Mouse (Mus musculus) kidney, adult 8-10 months (tissue): ENCODE data around the gene Dcx.

Source experiments
- DNase-seq, 2 experiments: peaks; one replicate each; pipeline ENCODE4 v3.0.0; 2022

Gene Dcx

GRCm38 (mm10) chrX:143932958-143933357, at the start of gene Dcx:
TSS of gene Dcx (minus strand) at chrX:143933311.
- DNase-seq: no peak

DNA sequence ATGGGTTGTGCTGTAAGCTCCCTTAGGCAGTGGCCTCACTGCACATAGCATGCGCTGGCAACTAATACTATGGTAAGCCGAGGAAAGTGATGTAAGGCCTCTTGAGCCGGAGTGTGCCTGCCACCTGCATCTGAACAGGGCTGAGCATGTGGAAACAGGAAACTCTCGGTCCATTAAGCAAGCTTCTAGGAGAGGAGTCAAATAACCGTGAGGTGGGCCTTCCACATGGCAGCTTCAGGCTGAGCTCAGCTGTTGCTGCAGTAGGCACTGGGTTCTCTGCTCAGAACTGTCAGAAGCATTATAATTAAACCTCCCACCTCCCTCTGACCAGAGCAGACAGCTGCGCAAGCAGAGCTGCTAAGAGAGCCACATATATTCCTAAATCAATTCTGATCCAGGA, 33.1 kb upstream of the Dcx start:
- no peak for DNase-seq

DNA sequence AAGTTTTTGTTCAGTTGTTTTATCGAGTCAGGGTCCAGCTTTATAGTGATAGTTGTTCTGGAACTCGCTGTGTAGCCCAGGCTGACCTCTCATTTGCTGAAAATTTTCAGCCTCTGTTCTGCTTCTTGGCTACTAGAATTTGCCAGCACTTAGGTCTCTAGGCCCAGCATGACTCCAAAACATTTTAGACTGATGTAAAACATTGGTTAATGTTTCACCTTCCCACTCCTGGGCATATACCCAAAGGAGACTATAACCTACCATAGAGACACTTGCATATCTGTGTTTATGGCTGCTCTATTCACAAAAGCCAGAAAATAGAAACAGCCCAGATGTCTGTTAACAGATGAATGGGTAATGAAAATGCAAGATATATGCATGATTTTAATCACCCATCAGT, 560 bp upstream of the Dcx start:
- DNase-seq: peak; percentile 1 to 10

GRCm38 (mm10) chrX:143932530-143932929, 581 bp downstream of the Dcx start:
- no peak for DNase-seq

- no peak for DNase-seq
These were observed 1.5 kb downstream of the Dcx start for GRCm38 (mm10) chrX:143931400-143932185.

DNA sequence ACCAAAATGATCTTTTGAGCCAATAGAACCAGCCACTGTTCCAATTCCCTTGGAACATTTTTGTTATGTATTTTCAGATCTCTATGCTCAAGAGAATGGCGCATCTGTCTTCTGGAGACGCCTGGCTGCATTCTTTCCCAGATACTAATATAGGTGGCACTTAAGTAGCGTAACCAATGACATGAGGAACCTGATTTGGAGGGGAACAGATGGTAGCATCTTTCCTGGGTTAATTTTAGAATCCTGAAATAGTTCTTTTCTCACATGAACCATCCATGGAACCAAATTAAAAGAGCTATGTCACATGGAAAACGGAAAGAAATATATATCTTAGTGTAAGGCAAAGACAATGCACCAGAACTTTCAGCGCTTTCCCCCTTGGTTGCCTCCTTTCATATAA, 11.0 kb downstream of the Dcx start:
- DNase-seq: no peak

DNA sequence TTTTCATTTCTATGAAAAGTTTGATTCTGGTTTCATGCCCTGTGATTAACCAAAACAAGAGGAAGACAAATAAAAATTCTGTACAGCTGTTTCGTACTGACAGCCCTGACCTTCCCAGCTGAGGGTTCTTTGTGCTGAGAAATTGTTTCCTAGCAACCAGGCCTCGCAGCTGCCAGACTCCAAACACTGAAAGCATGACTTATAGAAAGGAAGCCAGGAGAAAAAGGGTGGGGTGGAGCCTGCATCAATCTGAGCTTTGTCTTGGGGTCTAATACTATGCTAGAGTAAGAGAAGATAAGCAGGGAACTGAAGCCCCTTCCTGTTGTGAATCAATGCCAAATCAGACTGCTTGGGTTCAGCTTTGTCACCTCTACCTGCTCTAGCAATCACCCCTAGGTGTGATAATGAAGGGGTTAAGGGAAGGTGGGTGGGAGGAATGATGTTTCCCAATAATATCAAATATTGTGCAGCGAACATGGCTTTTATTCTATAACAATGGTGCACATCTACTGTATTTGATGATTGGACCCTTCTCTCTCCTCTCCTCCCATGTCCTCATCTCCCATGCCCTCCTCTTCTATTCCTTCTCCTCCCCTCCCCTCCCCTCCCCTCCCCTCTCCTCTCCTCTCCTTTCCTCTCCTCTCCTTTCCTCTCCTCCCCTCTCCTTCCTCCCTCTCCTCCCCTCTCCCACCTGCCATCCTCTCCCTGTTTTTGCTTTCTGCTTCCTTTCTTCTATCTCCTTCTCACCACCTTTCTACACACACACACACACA, 26.2 kb downstream of the Dcx start:
- no peak for DNase-seq

DNA sequence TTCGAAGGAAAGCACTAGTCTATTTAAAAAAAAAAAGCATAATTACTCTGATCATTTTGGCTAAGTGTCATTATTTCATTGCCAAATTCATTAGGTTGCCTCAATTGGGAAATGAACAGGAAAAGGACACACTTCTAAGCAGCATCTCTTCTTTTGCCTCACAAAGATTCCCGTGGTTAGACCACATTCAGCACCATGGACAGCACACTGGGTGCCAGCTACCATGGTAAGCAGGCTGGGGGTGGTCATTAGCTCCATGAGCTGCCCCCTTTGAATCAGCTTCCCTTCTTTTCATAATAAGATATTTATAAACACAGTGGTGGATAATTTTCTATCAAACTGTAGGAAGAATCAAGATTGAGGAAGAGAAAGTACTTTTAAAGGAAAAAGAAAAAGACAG, 28.4 kb downstream of the Dcx start:
- DNase-seq: peak in 1 of 2 experiments; percentile 4

- DNase-seq: no peak
These were observed 30.8 kb downstream of the Dcx start for GRCm38 (mm10) chrX:143902300-143902699.

DNA sequence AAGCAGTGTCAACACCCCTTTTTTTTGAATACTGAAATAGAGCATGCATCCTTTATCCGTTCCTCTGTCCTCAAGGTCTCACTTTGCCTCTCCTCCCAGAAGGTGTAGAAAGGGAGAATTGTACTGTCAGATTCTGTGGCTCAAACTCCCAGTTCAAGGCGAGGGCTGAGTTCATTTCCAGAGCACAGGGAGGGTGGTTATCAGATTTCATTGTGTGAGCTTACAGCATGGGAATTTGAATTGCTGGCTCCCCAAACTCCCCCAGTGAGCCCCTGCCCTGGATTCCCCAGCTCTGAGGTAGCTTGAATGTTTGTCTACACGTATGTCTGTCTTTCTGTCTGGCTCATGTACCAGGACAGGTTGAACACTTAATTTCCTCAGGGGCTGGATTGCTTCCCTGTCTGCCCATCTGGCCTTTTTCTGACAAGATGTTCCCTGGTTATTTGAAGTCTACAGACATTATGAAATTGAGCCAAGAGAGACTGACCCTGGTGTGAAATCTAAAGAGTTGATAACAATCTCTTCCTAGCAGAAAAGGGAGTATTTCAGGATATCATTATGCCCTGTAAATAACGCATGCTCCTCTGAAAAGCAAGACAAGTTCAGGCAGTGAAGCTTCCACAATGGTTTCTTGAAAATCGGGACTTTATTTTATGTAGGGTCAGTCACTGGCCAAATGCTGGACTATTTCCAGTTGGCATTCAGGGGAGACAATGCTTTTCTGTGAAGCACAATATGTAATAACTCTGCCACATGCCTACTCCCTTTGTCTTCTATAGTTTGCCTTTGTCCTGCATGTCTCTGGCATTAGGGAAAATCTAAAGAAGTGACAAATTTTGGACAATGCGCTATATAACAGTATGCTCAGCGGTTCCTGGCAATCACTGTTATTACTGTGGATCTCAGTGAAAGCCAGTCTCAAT, 35.5 kb downstream of the Dcx start:
- DNase-seq: no peak

DNA sequence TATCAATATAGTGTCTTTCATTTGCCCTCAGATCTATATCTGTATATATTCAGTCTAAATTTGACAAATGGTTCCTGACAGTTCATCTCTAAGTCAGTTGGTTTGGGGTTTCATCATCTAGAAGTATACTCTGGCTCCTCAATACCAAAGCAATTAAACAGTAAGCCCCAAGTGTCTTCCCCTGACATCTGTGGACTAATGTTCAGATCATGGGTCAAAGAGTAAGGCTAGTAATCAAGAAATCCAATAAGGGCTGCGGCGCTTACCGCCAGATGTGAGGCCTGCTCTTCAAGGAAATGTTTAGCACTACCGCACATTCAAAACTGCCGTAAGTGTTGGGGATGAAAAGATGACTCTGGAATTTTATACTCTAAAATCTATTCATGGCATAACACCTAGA, 36.2 kb downstream of the Dcx start:
- DNase-seq: no peak

DNA sequence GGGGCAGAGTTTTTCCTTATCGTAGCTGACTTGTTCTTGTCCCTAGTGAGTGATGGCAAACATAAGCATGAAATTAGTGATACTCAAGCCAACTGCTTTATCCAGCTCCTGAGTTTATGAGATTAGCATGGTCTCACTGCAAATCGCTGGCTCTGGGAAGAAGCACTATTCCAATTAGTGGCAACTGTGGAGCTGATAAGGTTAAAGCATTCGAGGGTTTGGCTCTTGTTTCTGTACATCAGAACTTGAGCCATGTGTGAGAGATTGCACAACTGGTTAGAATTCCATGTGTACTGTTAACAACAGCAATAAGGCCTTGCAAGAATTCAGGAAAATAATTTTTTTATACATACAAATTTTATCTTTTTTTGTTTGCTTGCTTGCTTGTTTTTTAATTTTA, 39.9 kb downstream of the Dcx start:
- DNase-seq: no peak

GRCm38 (mm10) chrX:143885765-143886164, 47.3 kb downstream of the Dcx start:
- peak in 1 of 2 experiments; percentile 1 for DNase-seq

GRCm38 (mm10) chrX:143884953-143885352, 48.2 kb downstream of the Dcx start:
- no peak for DNase-seq

GRCm38 (mm10) chrX:143884299-143884698, 48.8 kb downstream of the Dcx start:
- DNase-seq: no peak

GRCm38 (mm10) chrX:143881806-143882468, 51.2 kb downstream of the Dcx start:
- peak in 1 of 2 experiments; percentile 4 for DNase-seq

DNA sequence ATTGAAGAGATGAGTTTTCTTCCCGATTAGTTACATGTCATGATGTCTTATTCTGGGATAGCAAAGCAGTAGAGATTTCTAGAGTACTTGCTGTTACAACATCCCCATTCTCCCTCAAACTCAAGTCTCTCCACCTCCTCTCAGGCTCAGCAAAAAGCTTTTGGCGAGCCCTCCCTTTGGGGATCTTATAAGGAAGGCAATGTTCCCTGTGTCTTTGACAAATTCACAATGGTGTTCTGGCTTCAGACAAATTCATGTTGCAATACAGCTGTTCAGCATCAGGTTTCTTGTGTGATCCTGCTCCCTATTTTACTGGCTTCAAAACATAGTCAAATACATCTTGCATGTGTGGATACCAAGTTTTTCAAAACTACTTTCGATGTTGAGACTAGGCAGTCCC, 53.5 kb downstream of the Dcx start:
- no peak for DNase-seq

DNA sequence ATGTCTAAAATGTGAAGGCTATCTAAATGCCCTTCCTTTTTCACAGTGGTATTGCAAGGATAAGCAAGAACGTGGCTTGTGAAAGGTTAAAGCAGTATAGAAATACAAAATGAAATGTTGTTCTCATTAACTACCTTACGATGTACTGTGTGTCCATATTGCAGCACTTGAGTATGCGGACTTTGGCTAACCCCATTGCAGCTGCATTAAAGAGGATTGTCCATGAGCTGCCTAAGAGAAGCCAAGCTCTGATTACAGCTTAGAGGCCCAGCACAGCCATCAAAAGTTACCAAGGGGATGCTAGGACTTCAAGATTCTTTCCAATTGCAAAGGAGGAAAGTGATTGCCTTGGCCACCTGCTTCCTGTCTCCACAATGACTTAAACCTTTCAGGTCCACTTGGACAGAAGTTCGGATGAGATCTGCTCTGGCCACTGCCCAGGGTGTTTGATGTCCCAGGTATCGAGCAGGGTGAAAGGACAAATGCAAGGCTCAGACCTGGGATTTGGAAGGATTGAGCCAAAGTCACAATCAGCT, 65.9 kb downstream of the Dcx start:
- DNase-seq: no peak

GRCm38 (mm10) chrX:143851351-143851750, 81.8 kb downstream of the Dcx start:
- no peak for DNase-seq

- DNase-seq: no peak
These were observed 83.1 kb downstream of the Dcx start for GRCm38 (mm10) chrX:143849969-143850368.

- DNase-seq: no peak
These were observed 86.5 kb downstream of the Dcx start for GRCm38 (mm10) chrX:143846637-143847036.

GRCm38 (mm10) chrX:143827212-143827611, 105.9 kb downstream of the Dcx start, which contains the start of gene Capn6:
TSS of gene Capn6 (minus strand) at chrX:143827414.
- peak; percentile 8 to 18 for DNase-seq
